Mouse (Mus musculus) yolk sac, embryonic 10.5 days (tissue): ENCODE results near the gene Ppara.
"Not testable (repeated sequence)": the region's sequence is repeated elsewhere in the genome, so short reads cannot be mapped to it uniquely, and the experiment has no call there.

ENCODE experiments used
- DNase-seq: peaks from one replicate; pipeline ENCODE4 v3.0.0-alpha.2; 2017; ENCODE audit warnings: low spot score

Gene Ppara

GRCm38 (mm10) chr15:85756611-85757010 lies 21.8 kb downstream of the Ppara start:
- DNase-seq: no peak

GRCm38 (mm10) chr15:85757768-85758167 lies 23.0 kb downstream of the Ppara start:
- no peak for DNase-seq

- no peak for DNase-seq
These were observed 28.0 kb downstream of the Ppara start for GRCm38 (mm10) chr15:85762761-85763160.

- DNase-seq: no peak
These were observed 30.2 kb downstream of the Ppara start for GRCm38 (mm10) chr15:85765022-85765421.

- no peak for DNase-seq
These were observed 31.9 kb downstream of the Ppara start for GRCm38 (mm10) chr15:85766677-85767076.

GRCm38 (mm10) chr15:85768991-85769390 lies 34.2 kb downstream of the Ppara start:
- no peak for DNase-seq

GRCm38 (mm10) chr15:85771306-85772121 lies 36.7 kb downstream of the Ppara start:
- peak; percentile 38 for DNase-seq

GRCm38 (mm10) chr15:85772146-85772740 lies 37.5 kb downstream of the Ppara start:
- DNase-seq: no peak

GRCm38 (mm10) chr15:85774419-85774818 lies 39.6 kb downstream of the Ppara start:
- DNase-seq: no peak

GRCm38 (mm10) chr15:85775001-85775400 lies 40.2 kb downstream of the Ppara start:
- no peak for DNase-seq

- no peak for DNase-seq
These were observed 41.5 kb downstream of the Ppara start for GRCm38 (mm10) chr15:85776241-85776640.

GRCm38 (mm10) chr15:85776771-85777170 lies 42.0 kb downstream of the Ppara start:
- DNase-seq: no peak

- DNase-seq: not testable (repeated sequence)
These were observed 44.1 kb downstream of the Ppara start for GRCm38 (mm10) chr15:85778891-85779290.

GRCm38 (mm10) chr15:85783146-85783545 lies 48.4 kb downstream of the Ppara start:
- no peak for DNase-seq

GRCm38 (mm10) chr15:85784341-85784740 lies 49.6 kb downstream of the Ppara start:
- no peak for DNase-seq

- no peak for DNase-seq
These were observed 51.9 kb downstream of the Ppara start for GRCm38 (mm10) chr15:85786711-85787110.

GRCm38 (mm10) chr15:85787482-85787881 lies 52.7 kb downstream of the Ppara start:
- DNase-seq: peak; percentile 19

- DNase-seq: no peak
These were observed 53.3 kb downstream of the Ppara start for GRCm38 (mm10) chr15:85788051-85788450.

GRCm38 (mm10) chr15:85788633-85789032 lies 53.9 kb downstream of the Ppara start:
- DNase-seq: no peak

- no peak for DNase-seq
These were observed 56.7 kb downstream of the Ppara start for GRCm38 (mm10) chr15:85791449-85791848.

GRCm38 (mm10) chr15:85792819-85793218 lies 58.0 kb downstream of the Ppara start:
- no peak for DNase-seq

- no peak for DNase-seq
These were observed 60.7 kb downstream of the Ppara start for GRCm38 (mm10) chr15:85795516-85795915.

- DNase-seq: no peak
These were observed 63.9 kb downstream of the Ppara start for GRCm38 (mm10) chr15:85798676-85799075.

GRCm38 (mm10) chr15:85802931-85803330 lies 68.1 kb downstream of the Ppara start:
- no peak for DNase-seq
